Mouse (Mus musculus) liver, embryonic 11.5 days (tissue): ENCODE results near the gene Cd300ld5. TPM values are rescaled to one million over a fixed set of nuclear protein-coding genes. Genes with fewer than 3 reads are reported as not detected.

Experiments used
- ATAC-seq: fragments of 200-750 bp; cut with Nextera tagmentation; replicated peaks from 2 replicates; pipeline ENCODE4 v1.8.0; 2017; ENCODE audit warnings: moderate number of reproducible peaks, mild to moderate bottlenecking, moderate TSS enrichment, moderate library complexity; ENCODE audit not compliant: low FRiP score
- DNase-seq: peaks from one replicate; pipeline ENCODE4 v3.0.0-alpha.2; 2017; ENCODE audit warnings: low spot score
- H3K27ac ChIP-seq: fragments of 300-500 bp; sonication (generic); 2 replicates; pipeline ENCODE4 v1.5.1; 2014; ENCODE audit warnings: mild to moderate bottlenecking, low read depth, low read length, control low read depth
- H3K27me3 ChIP-seq: fragments of 300-500 bp; sonication (generic); replicated peaks from 2 replicates; pipeline ENCODE4 v1.6.1; 2014; ENCODE audit warnings: low read length, mixed read lengths; ENCODE audit not compliant: control insufficient read depth, insufficient read depth
- H3K36me3 ChIP-seq: fragments of 300-500 bp; sonication (generic); 2 replicates; pipeline ENCODE4 v1.6.1; 2014; ENCODE audit warnings: mild to moderate bottlenecking, low read length, moderate library complexity, mixed read lengths; ENCODE audit not compliant: control insufficient read depth, insufficient read depth
- H3K4me1 ChIP-seq: fragments of 300-500 bp; sonication (generic); replicated peaks from 2 replicates; pipeline ENCODE4 v1.6.1; 2014; ENCODE audit warnings: low read length, mixed read lengths; ENCODE audit not compliant: control insufficient read depth, insufficient read depth
- H3K4me2 ChIP-seq: fragments of 300-500 bp; sonication (generic); 2 replicates; pipeline ENCODE4 v1.6.1; 2014; ENCODE audit warnings: mild to moderate bottlenecking, control low read depth, moderate library complexity
- H3K4me3 ChIP-seq: fragments of 300-500 bp; sonication (generic); 2 replicates; pipeline ENCODE4 v1.5.1; 2014; ENCODE audit warnings: low read depth, low read length, control low read depth
- H3K9ac ChIP-seq: fragments of 300-500 bp; sonication (generic); 2 replicates; pipeline ENCODE4 v1.6.1; 2014; ENCODE audit warnings: low read depth, low read length, control low read depth
- H3K9me3 ChIP-seq: fragments of 300-500 bp; sonication (generic); 2 replicates; pipeline ENCODE4 v1.6.1; 2016; ENCODE audit warnings: low read length, inconsistent platforms, mixed read lengths; ENCODE audit not compliant: control insufficient read depth
- WGBS: fragments of 180-500 bp; shearing (Covaris S2); extraction: QIAGEN DNeasy Blood & Tissue Kit; methylation state at CpG from one replicate; pipeline ENCODE4 v1.1.7; 2014; 5-methylcytosine and 5-hydroxymethylcytosine counted together
- polyA plus RNA-seq: library from polyadenylated mRNA; unstranded; fragments of >200 nt; fragmentation: Nextera tagmentation; extraction: Ambion mirVana; gene quantifications from 2 replicates; pipeline ENCODE4 v1.2.1, GENCODE M21; 2014

Cd300ld5 gene
- polyA plus RNA-seq, 1 experiment from 2014 or later = not detected

GRCm38 (mm10) chr11:115001474-115002040 is 36.0 kb downstream of the Cd300ld5 start, which contains the start of gene Cd300c2:
Gene Cd300c2, minus strand, starts transcription at chr11:115001880.
- no peaks in the 10 kb centered on the region for H3K9me3 ChIP-seq
- no peak within 1 kb of the TSS for H3K9ac ChIP-seq
- H3K4me1 ChIP-seq = no peaks in the 10 kb centered on the region
- no peaks in the 10 kb centered on the region for H3K36me3 ChIP-seq
- H3K4me2 ChIP-seq = no peak within 1 kb of the TSS
- H3K4me3 ChIP-seq = no peak within 1 kb of the TSS
- 55% methylated on average over 7 of the region's 7 CpGs for WGBS
- ATAC-seq = no peak
- H3K27me3 ChIP-seq = no peaks in the 10 kb centered on the region
- no peak for DNase-seq
- no peak within 1 kb of the TSS for H3K27ac ChIP-seq

DNA sequence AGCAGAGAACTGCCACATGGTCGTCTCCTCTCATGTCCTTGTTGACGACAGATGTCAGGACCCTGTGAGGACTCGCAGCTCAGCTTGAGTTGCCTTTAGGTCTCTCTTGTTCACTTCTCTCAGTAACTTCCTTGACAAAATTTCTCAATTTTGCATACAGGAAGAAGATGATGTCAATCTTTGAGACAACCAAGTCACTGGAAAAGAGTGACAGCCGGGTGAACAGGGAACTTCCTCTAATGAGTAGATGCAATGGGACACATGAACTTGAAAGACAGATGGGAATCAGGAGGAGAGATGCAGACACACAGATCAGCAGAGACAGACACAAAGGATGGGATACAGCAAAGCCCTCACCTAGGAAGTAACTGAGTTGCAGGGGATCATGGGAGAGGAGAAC is 47.8 kb downstream of the Cd300ld5 start, which contains the start of gene Cd300ld:
Cd300ld (minus strand) TSS at position 130 of the 400 bp plus-strand sequence.
- 46% methylated on average over 4 of the region's 4 CpGs for WGBS
- Histone ChIP-seq H3K9ac (no peak within 1 kb of the TSS), H3K9me3 (no peaks in the 10 kb centered on the region), H3K36me3 (no peaks in the 10 kb centered on the region), H3K4me2 (no peak within 1 kb of the TSS), H3K4me3 (no peak within 1 kb of the TSS), H3K27ac (no peak within 1 kb of the TSS), H3K4me1 (no peaks in the 10 kb centered on the region), H3K27me3 (no peaks in the 10 kb centered on the region)
- DNase-seq (no peak), ATAC-seq (no peak)

GRCm38 (mm10) chr11:114981866-114982265 is 55.7 kb downstream of the Cd300ld5 start:
- no peaks in the 10 kb centered on the region for H3K4me1 ChIP-seq
- 73% methylated on average over 4 of the region's 4 CpGs for WGBS
- no peaks in the 10 kb centered on the region for H3K27me3 ChIP-seq
- DNase-seq (no peak), ATAC-seq (no peak)
- no peaks in the 10 kb centered on the region for H3K36me3 ChIP-seq
- no peak overlapping the region for H3K9ac ChIP-seq
- peaks cover 5% of the 10 kb centered on the region; the same call in 1 of the 2 replicates for H3K9me3 ChIP-seq
- H3K4me3 ChIP-seq = no peak overlapping the region
- no peak overlapping the region for H3K4me2 ChIP-seq
- no peak overlapping the region for H3K27ac ChIP-seq

Other genes with a start within 250 kb of the Cd300ld5 start
- gene Btbd17, start 241.8 kb downstream of the Cd300ld5 start, polyA plus RNA-seq = 0.10 and 0.43 TPM in 2 replicates
- not detected in 2 replicates for gene Gpr142, start 238.8 kb downstream of the Cd300ld5 start, polyA plus RNA-seq
- gene Gprc5c, start 186.6 kb downstream of the Cd300ld5 start, polyA plus RNA-seq = 20.2 and 21.6 TPM in 2 replicates
- 4.1 and 5.4 TPM in 2 replicates for gene Cd300a, start 147.7 kb downstream of the Cd300ld5 start, polyA plus RNA-seq
- gene Cd300lb, start 103.4 kb downstream of the Cd300ld5 start, polyA plus RNA-seq = 0.49 and 0.55 TPM in 2 replicates
- gene Cd300c, start 68.6 kb downstream of the Cd300ld5 start, polyA plus RNA-seq = not detected in 2 replicates
- 0.45 and 0.95 TPM in 2 replicates for gene Cd300ld, start 47.8 kb downstream of the Cd300ld5 start, polyA plus RNA-seq
- gene Cd300c2, start 35.9 kb downstream of the Cd300ld5 start, polyA plus RNA-seq = 3.7 and 4.4 TPM in 2 replicates
- gene Cd300ld2, start 21.6 kb downstream of the Cd300ld5 start, polyA plus RNA-seq = not detected in 2 replicates
- gene Cd300ld4, start 10.8 kb downstream of the Cd300ld5 start, polyA plus RNA-seq = not detected in 2 replicates
- not detected in 2 replicates for gene Cd300ld3, start 10.6 kb upstream of the Cd300ld5 start, polyA plus RNA-seq
- 0.33 and 0.56 TPM in 2 replicates for gene Cd300e, start 24.4 kb upstream of the Cd300ld5 start, polyA plus RNA-seq
- gene Rab37, start 53.7 kb upstream of the Cd300ld5 start, polyA plus RNA-seq = 6.3 and 7.9 TPM in 2 replicates
- gene Cd300lf, start 96.2 kb upstream of the Cd300ld5 start, polyA plus RNA-seq = 0.63 and 0.86 TPM in 2 replicates
- 117 and 121 TPM in 2 replicates for gene Slc9a3r1, start 125.6 kb upstream of the Cd300ld5 start, polyA plus RNA-seq
- 10.8 and 13.1 TPM in 2 replicates for gene Tmem104, start 149.7 kb upstream of the Cd300ld5 start, polyA plus RNA-seq
- 17.0 and 20.1 TPM in 2 replicates for gene Nat9, start 150.1 kb upstream of the Cd300ld5 start, polyA plus RNA-seq
- 0.75 and 0.89 TPM in 2 replicates for gene Grin2c, start 229.5 kb upstream of the Cd300ld5 start, polyA plus RNA-seq
- gene Fdxr, start 239.3 kb upstream of the Cd300ld5 start, polyA plus RNA-seq = 25.0 and 25.7 TPM in 2 replicates